Mouse (Mus musculus) limb, embryonic 14.5 days (tissue): ENCODE measurements around the gene Sema4a. TPM values are rescaled to one million over a fixed set of nuclear protein-coding genes. Genes with fewer than 3 reads are reported as not detected.
A peak's percentile ranks its signal among the peaks of the same experiment; 100 is the strongest.

Experiments used
- ATAC-seq: fragments of 200-750 bp; cut with Nextera tagmentation; 2 replicates; pipeline ENCODE4 v1.8.0; 2017; ENCODE audit warnings: low read depth, moderate number of reproducible peaks, moderate TSS enrichment; ENCODE audit not compliant: low FRiP score
- DNase-seq: peaks from one replicate; pipeline ENCODE4 v3.0.0-alpha.2; 2015; ENCODE audit warnings: low spot score
- H3K27ac ChIP-seq: fragments of 300-500 bp; sonication (generic); replicated peaks from 2 replicates; pipeline ENCODE4 v1.5.1; 2014; ENCODE audit warnings: low read depth, mild to moderate bottlenecking, low read length, moderate library complexity, mixed read lengths
- H3K27me3 ChIP-seq: fragments of 300-500 bp; sonication (generic); 2 replicates; pipeline ENCODE4 v1.6.1; 2014; ENCODE audit warnings: low read length, mixed read lengths; ENCODE audit not compliant: control insufficient read depth, insufficient read depth
- H3K36me3 ChIP-seq: fragments of 300-500 bp; sonication (generic); 2 replicates; pipeline ENCODE4 v1.6.1; 2014; ENCODE audit warnings: mild to moderate bottlenecking, low read length, moderate library complexity, mixed read lengths; ENCODE audit not compliant: control insufficient read depth, insufficient read depth
- H3K4me1 ChIP-seq: fragments of 300-500 bp; sonication (generic); 2 replicates; pipeline ENCODE4 v1.6.1; 2014; ENCODE audit warnings: antibody characterized with exemption, low read length, mixed read lengths; ENCODE audit not compliant: control insufficient read depth, insufficient read depth
- H3K4me2 ChIP-seq: fragments of 300-500 bp; sonication (generic); replicated peaks from 2 replicates; pipeline ENCODE4 v1.6.1; 2014; ENCODE audit warnings: low read depth, mild to moderate bottlenecking, low read length, moderate library complexity; ENCODE audit not compliant: severe bottlenecking
- H3K4me3 ChIP-seq: fragments of 300-500 bp; sonication (generic); replicated peaks from 2 replicates; pipeline ENCODE4 v1.5.1; 2014; ENCODE audit warnings: low read length
- H3K9ac ChIP-seq: fragments of 300-500 bp; sonication (generic); 2 replicates; pipeline ENCODE4 v1.6.1; 2014; ENCODE audit warnings: mild to moderate bottlenecking, low read depth, low read length, moderate library complexity; ENCODE audit not compliant: severe bottlenecking
- H3K9me3 ChIP-seq: fragments of 300-500 bp; sonication (generic); 2 replicates; pipeline ENCODE4 v1.6.1; 2016; ENCODE audit warnings: low read length; ENCODE audit not compliant: control insufficient read depth
- POLR2A ChIP-seq: fragments of 200-500 bp; IDR thresholded peaks from 2 replicates; pipeline ENCODE4 v1.8.0; 2012; ENCODE audit warnings: inconsistent platforms, mild to moderate bottlenecking, moderate library complexity, borderline replicate concordance; ENCODE audit not compliant: insufficient read depth, insufficient read length; ENCODE audit errors: extremely low read depth
- WGBS: fragments of 180-500 bp; shearing (Covaris S2); extraction: QIAGEN DNeasy Blood & Tissue Kit; methylation state at CpG from one replicate; pipeline ENCODE4 v1.1.7; 2014; 5-methylcytosine and 5-hydroxymethylcytosine counted together
- polyA plus RNA-seq, 2 experiments: library from polyadenylated mRNA; depleted of rRNA in 1 of 2; stranded (reverse) in 1 of 2; unstranded in 1 of 2; fragments of >200 nt; fragmentation: Nextera tagmentation in 1 of 2; extraction: Ambion mirVana in 1 of 2; gene quantifications; 2 replicates each; pipeline versions ENCODE4 v1.2.1 to v1.2.3; 2012 to 2014

Sema4a gene
- polyA plus RNA-seq, 2 experiments: 13.5 to 14.4 TPM

DNA sequence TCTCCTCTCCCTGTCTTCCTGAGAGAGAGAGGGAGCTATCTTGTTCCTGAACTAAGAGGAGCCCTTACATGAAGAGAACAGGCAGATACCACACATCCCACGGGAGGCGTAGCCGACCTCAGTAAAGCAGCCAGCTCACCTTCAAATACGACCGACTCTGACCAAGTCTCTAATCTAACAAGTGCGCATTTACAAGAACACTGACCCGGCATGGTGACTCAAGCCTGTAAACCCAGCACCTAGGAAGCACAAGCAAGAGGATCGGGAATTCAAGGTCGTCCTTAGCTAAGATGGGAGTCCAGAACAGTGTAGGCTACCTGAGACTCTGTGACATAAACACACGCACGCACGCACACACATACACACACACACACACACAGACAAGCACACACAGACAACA lies 18.5 kb downstream of the Sema4a start:
- peaks cover 4% of the 10 kb centered on the region for H3K4me1 ChIP-seq
- H3K4me3 ChIP-seq: no peak overlapping the region
- H3K27ac ChIP-seq: no peak overlapping the region
- H3K9me3 ChIP-seq: no peaks in the 10 kb centered on the region
- no peak for TF ChIP-seq POLR2A
- no peak for DNase-seq
- no peaks in the 10 kb centered on the region for H3K27me3 ChIP-seq
- no peak overlapping the region for H3K4me2 ChIP-seq
- H3K36me3 ChIP-seq: 0 out of 2 replicates have a peak, but pooled peaks cover 3% of the 10 kb centered on the region
- no peak for ATAC-seq
- 72% methylated on average over 12 of the region's 12 CpGs for WGBS
- no peak overlapping the region for H3K9ac ChIP-seq

DNA sequence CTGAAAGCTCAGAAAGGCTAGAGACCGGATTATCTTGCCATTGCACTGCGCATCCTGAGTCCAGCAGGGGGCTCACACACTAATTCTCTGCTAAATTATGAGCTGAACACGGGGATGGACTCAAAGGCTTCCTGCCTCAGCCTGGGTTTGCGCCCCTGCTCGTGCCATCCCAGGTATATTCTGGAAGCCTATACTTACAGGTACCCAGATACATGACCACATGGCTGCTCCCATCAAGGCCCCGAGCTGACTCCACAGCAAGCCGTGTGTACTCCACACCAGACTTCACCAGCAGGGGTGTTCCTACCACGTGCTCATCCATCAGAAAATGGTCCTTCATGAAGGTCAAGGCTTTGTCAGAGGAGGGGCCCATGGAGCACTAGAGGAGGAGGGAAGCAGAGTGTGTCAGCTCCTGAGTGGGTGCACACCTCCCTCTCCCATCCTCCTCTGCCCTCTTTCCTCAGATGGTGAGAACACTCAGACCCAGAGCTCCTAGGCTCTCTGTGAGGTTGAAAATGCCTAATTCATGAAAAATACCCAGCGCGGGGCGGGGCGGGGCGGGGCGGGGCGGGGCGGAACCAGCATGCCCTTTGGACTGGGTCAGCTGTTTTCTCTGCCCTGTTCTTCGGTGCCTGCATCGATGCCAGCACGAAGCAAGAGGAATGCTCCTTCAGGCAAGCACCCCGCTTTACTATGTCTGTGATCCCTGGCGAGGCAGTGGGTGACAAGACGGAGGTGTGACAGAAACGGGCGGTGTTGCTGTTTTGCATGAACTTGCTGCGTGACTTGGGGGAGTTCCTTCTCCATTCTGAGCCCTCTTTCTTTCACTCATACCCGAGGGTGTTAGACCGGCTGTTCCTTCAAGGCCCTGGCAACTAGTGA lies 20.2 kb downstream of the Sema4a start:
- H3K27ac ChIP-seq: no peak overlapping the region
- H3K4me2 ChIP-seq: peak overlapping the region; percentile 18; the same call in 1 of the 2 replicates
- H3K9ac ChIP-seq: 0 out of 2 replicates have a peak overlapping the region, but pooled peaks have one; percentile 31
- no peak overlapping the region for H3K4me3 ChIP-seq
- H3K27me3 ChIP-seq: no peaks in the 10 kb centered on the region
- H3K4me1 ChIP-seq: peaks cover 9% of the 10 kb centered on the region
- H3K9me3 ChIP-seq: no peaks in the 10 kb centered on the region
- 0 out of 2 replicates have a peak, but pooled peaks cover 3% of the 10 kb centered on the region for H3K36me3 ChIP-seq
- TF ChIP-seq POLR2A: no peak
- DNase-seq: peak; percentile 49
- WGBS: 21% methylated on average over 27 of the region's 27 CpGs
- ATAC-seq: no peak

DNA sequence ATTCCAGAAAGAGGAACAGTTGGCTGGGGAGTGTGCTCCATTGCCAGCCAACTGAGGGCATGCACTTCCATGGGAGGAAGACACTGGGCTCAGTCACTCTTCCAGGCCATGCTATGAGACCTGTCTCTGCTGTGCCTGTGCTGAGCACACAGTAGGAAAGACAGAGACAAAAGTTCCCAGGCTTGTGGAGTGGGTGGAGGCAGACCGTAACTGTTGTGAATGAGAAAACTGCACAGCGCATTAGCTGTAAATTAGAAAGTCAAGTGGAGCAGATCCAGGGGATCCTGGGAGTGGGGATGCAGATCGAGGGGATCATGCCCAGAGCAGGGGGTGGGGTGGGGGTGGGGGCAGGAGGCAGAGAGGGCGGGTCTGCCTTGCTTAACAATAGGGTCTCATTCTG lies 21.4 kb downstream of the Sema4a start:
- Histone ChIP-seq H3K27me3 (no peaks in the 10 kb centered on the region), H3K4me2 (no peak overlapping the region), H3K36me3 (peaks cover 3% of the 10 kb centered on the region; the same call in 1 of the 2 replicates), H3K4me3 (no peak overlapping the region), H3K4me1 (peaks cover 9% of the 10 kb centered on the region), H3K9ac (no peak overlapping the region), H3K27ac (no peak overlapping the region), H3K9me3 (no peaks in the 10 kb centered on the region)
- no peak for TF ChIP-seq POLR2A
- ATAC-seq: no peak
- no peak for DNase-seq
- 62% methylated on average over 3 of the region's 4 CpGs for WGBS

DNA sequence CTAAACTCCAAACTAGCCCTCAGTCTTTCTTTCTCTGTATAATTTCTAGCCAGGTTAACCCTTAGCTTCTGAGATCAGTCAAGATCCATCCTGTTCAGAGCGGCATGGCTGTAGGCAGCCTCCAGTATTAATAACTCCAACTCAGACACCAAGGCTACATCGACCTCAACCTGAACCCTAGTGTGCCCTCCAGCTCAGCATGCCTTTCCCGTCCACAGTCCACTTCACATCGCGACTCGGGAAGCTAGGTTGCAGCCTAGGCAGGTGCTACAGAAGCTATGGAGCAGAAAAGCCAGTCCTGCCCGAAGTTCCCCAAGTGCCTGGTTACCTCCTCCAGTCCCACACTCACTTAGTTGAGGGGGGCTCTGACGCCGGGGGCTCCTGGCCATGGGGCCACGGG lies 23.5 kb downstream of the Sema4a start:
- no peak overlapping the region for H3K9ac ChIP-seq
- peak overlapping the region; percentile 26 for H3K4me3 ChIP-seq
- ATAC-seq: no peak
- no peak for TF ChIP-seq POLR2A
- H3K4me2 ChIP-seq: peak overlapping the region; percentile 47
- H3K27ac ChIP-seq: no peak overlapping the region
- H3K9me3 ChIP-seq: no peaks in the 10 kb centered on the region
- H3K36me3 ChIP-seq: peaks cover 3% of the 10 kb centered on the region; the same call in 1 of the 2 replicates
- H3K4me1 ChIP-seq: peaks cover 9% of the 10 kb centered on the region
- WGBS: 77% methylated on average over 10 of the region's 10 CpGs
- no peaks in the 10 kb centered on the region for H3K27me3 ChIP-seq
- DNase-seq: no peak

DNA sequence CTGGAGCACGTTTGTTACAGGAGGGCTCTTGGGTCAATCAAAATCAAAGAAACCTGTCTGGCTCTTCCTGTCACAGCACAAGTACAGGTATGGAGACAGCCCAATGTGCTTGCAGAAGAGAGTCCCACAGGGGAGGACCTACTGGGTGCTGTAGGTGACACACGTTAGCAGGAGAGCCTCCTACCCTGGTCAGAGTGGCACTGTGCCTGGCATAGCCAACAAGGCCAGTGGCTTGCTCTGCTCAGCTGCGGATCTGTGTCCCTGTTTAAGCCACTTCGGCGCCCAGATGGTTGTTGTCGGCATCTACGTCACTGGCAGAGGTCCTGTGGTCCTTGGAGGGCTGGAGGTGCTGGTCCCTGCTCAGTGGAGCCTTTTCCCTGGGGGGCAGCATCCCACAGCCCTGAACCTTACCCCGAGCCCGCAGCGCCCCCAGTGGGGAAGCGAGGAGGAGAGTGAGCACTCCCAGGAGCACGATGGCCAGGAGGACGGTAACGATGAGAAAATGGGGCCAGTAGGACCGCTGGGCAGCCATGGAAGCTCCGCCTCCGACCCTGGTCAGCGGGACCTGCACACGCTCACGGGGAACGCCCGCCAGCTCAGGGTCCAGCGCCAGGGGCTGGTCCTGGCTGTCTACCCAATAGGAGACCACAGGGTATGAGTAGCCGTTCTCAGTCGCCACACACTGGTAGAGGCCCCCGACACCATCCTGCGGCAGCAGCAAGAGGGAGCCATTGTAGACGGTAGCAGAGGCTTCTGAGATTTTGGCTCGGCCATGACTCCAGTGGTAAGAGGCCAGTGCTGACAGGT lies 24.4 kb downstream of the Sema4a start:
- no peaks in the 10 kb centered on the region; the same call in 1 of the 2 replicates for H3K36me3 ChIP-seq
- TF ChIP-seq POLR2A: no peak
- peak overlapping the region; percentile 47 for H3K4me2 ChIP-seq
- DNase-seq (peak; percentile 29), ATAC-seq (peak; percentile 78)
- peak overlapping the region; percentile 51 for H3K9ac ChIP-seq
- H3K9me3 ChIP-seq: no peaks in the 10 kb centered on the region
- H3K27me3 ChIP-seq: no peaks in the 10 kb centered on the region
- H3K4me3 ChIP-seq: peak overlapping the region; percentile 26
- H3K27ac ChIP-seq: no peak overlapping the region
- peaks cover 9% of the 10 kb centered on the region for H3K4me1 ChIP-seq
- WGBS: 15% methylated on average over 29 of the region's 29 CpGs
